Mouse (Mus musculus) kidney, postnatal 0 days (tissue): ENCODE measurements around the gene Snrpc. TPM values are rescaled to one million over a fixed set of nuclear protein-coding genes. Genes with fewer than 3 reads are reported as not detected.

Experiments used
- ATAC-seq: fragments of 200-750 bp; cut with Nextera tagmentation; replicated peaks from 2 replicates; pipeline ENCODE4 v1.8.0; 2017; ENCODE audit warnings: low read depth, moderate number of reproducible peaks, moderate TSS enrichment, moderate library complexity; ENCODE audit not compliant: low FRiP score
- DNase-seq: peaks from one replicate; pipeline ENCODE4 v3.0.0-alpha.2; 2016; ENCODE audit warnings: low spot score
- H3K27ac ChIP-seq: fragments of 300-500 bp; sonication (generic); 2 replicates; pipeline ENCODE4 v1.5.1; 2014; ENCODE audit warnings: mild to moderate bottlenecking
- H3K27me3 ChIP-seq: fragments of 300-500 bp; sonication (generic); 2 replicates; pipeline ENCODE4 v1.6.1; 2014; ENCODE audit warnings: low read length, mixed read lengths; ENCODE audit not compliant: insufficient read depth
- H3K36me3 ChIP-seq: fragments of 300-500 bp; sonication (generic); 2 replicates; pipeline ENCODE4 v1.6.1; 2014; ENCODE audit warnings: low read length, mixed read lengths; ENCODE audit not compliant: insufficient read depth
- H3K4me1 ChIP-seq: fragments of 300-500 bp; sonication (generic); replicated peaks from 2 replicates; pipeline ENCODE4 v1.6.1; 2014; ENCODE audit warnings: antibody characterized with exemption, low read length, mixed read lengths; ENCODE audit not compliant: insufficient read depth
- H3K4me2 ChIP-seq: fragments of 300-500 bp; sonication (generic); 2 replicates; pipeline ENCODE4 v1.6.1; 2014; ENCODE audit warnings: mild to moderate bottlenecking, low read length, moderate library complexity, mixed read lengths
- H3K4me3 ChIP-seq: fragments of 300-500 bp; sonication (generic); replicated peaks from 2 replicates; pipeline ENCODE4 v1.5.1; 2014; ENCODE audit warnings: low read depth, low read length
- H3K9ac ChIP-seq: fragments of 300-500 bp; sonication (generic); 2 replicates; pipeline ENCODE4 v1.6.1; 2014; ENCODE audit warnings: low read depth, low read length
- H3K9me3 ChIP-seq: fragments of 300-500 bp; sonication (generic); replicated peaks from 2 replicates; pipeline ENCODE4 v1.6.1; 2016; ENCODE audit warnings: low read length, inconsistent platforms, mixed read lengths
- CTCF ChIP-seq: IDR thresholded peaks from 2 replicates; pipeline ENCODE4 v1.5.1; 2016; ENCODE audit warnings: antibody characterized with exemption, low read depth, mild to moderate bottlenecking, moderate library complexity
- WGBS: fragments of 180-500 bp; shearing (Covaris S2); extraction: QIAGEN DNeasy Blood & Tissue Kit; methylation state at CpG from one replicate; pipeline ENCODE4 v1.1.7; 2014; 5-methylcytosine and 5-hydroxymethylcytosine counted together
- polyA plus RNA-seq: library from polyadenylated mRNA; unstranded; fragments of >200 nt; fragmentation: Nextera tagmentation; extraction: Ambion mirVana; gene quantifications from 2 replicates; pipeline ENCODE4 v1.2.1, GENCODE M21; 2015

Snrpc gene
- polyA plus RNA-seq, 1 experiment from 2014 or later: 258 TPM

- no peak overlapping the region for H3K4me3 ChIP-seq
- ATAC-seq (no peak), DNase-seq (peak; percentile 3)
- H3K36me3 ChIP-seq: peaks cover 47% of the 10 kb centered on the region
- H3K9ac ChIP-seq: no peak overlapping the region
- H3K27me3 ChIP-seq: no peaks in the 10 kb centered on the region
- H3K4me2 ChIP-seq: no peak overlapping the region
- no peaks in the 10 kb centered on the region for H3K9me3 ChIP-seq
- peak; percentile 40 for TF ChIP-seq CTCF
- no peaks in the 10 kb centered on the region for H3K4me1 ChIP-seq
- H3K27ac ChIP-seq: no peak overlapping the region
- WGBS: 85% methylated on average over 19 of the region's 19 CpGs
Measured at GRCm38 (mm10) chr17:27886499-27887210, 48.7 kb downstream of the Snrpc start.

Other genes with a start within 250 kb of the Snrpc start
- 69.5 and 70.2 TPM in 2 replicates for gene Nudt3, start 214.7 kb upstream of the Snrpc start, polyA plus RNA-seq
- not detected in 2 replicates for gene RPS10-NUDT3, start 202.9 kb upstream of the Snrpc start, polyA plus RNA-seq
- gene Rps10, start 201.5 kb upstream of the Snrpc start, polyA plus RNA-seq: 1,042 and 1,140 TPM in 2 replicates
- gene Pacsin1, start 182.6 kb upstream of the Snrpc start, polyA plus RNA-seq: 1.6 and 1.7 TPM in 2 replicates
- gene Spdef, start 109.2 kb upstream of the Snrpc start, polyA plus RNA-seq: 0.26 and 0.30 TPM in 2 replicates
- 19.6 and 20.4 TPM in 2 replicates for gene D17Wsu92e, start 17.5 kb upstream of the Snrpc start, polyA plus RNA-seq
- gene Uhrf1bp1, start 18.3 kb downstream of the Snrpc start, polyA plus RNA-seq: 3.4 and 3.6 TPM in 2 replicates
- gene Anks1, start 71.2 kb downstream of the Snrpc start, polyA plus RNA-seq: 10.5 and 11.3 TPM in 2 replicates
- 55.5 and 58.1 TPM in 2 replicates for gene Taf11, start 71.7 kb downstream of the Snrpc start, polyA plus RNA-seq
- gene Tcp11, start 242.5 kb downstream of the Snrpc start, polyA plus RNA-seq: 5.8 TPM in 2 replicates